Mouse (Mus musculus) lung, adult 10 weeks (tissue): ENCODE measurements around the gene Lhfpl4. TPM values are rescaled to one million over a fixed set of nuclear protein-coding genes. Genes with fewer than 3 reads are reported as not detected.

Experiments
- polyA plus RNA-seq: library from polyadenylated mRNA; stranded (reverse); fragments of 350-450 nt; fragmentation: Illumina TruSeq; extraction: RNeasy Lipid Tissue Mini Kit (QIAGEN cat#74804); gene quantifications from one replicate; pipeline ENCODE4 v1.2.3, GENCODE M21; 2014; ENCODE audit warnings: low read depth, low replicate concordance; ENCODE audit not compliant: insufficient read depth

Gene Lhfpl4
- polyA plus RNA-seq = 0.27 TPM

GRCm38 (mm10) chr6:113194841-113195595 is at the start of gene Lhfpl4:
TSS of gene Lhfpl4 (minus strand) at chr6:113195384.

GRCm38 (mm10) chr6:113237542-113238270 is 42.5 kb upstream of the Lhfpl4 start, which contains the start of gene Mtmr14:
TSS of gene Mtmr14 (plus strand) at chr6:113237843.

Other genes with a start within 250 kb of the Lhfpl4 start
- 0.66 TPM for gene Srgap3, start 248.1 kb downstream of the Lhfpl4 start, polyA plus RNA-seq
- 20.8 TPM for gene Thumpd3, start 149.2 kb downstream of the Lhfpl4 start, polyA plus RNA-seq
- gene Setd5, start 118.0 kb downstream of the Lhfpl4 start, polyA plus RNA-seq = 14.0 TPM
- 19.0 TPM for gene Mtmr14, start 42.5 kb upstream of the Lhfpl4 start, polyA plus RNA-seq
- gene Cpne9, start 86.9 kb upstream of the Lhfpl4 start, polyA plus RNA-seq = not detected
- 9.6 TPM for gene Brpf1, start 111.8 kb upstream of the Lhfpl4 start, polyA plus RNA-seq
- 11.0 TPM for gene Ogg1, start 131.6 kb upstream of the Lhfpl4 start, polyA plus RNA-seq
- 84.4 TPM for gene Camk1, start 148.6 kb upstream of the Lhfpl4 start, polyA plus RNA-seq
- 24.5 TPM for gene Tada3, start 182.5 kb upstream of the Lhfpl4 start, polyA plus RNA-seq
- gene Arpc4, start 182.7 kb upstream of the Lhfpl4 start, polyA plus RNA-seq = 168 TPM
- gene Ttll3, start 193.9 kb upstream of the Lhfpl4 start, polyA plus RNA-seq = 6.7 TPM
- 9.6 TPM for gene Rpusd3, start 224.0 kb upstream of the Lhfpl4 start, polyA plus RNA-seq
- 63.1 TPM for gene Cidec, start 240.4 kb upstream of the Lhfpl4 start, polyA plus RNA-seq
- 38.2 TPM for gene Jagn1, start 247.2 kb upstream of the Lhfpl4 start, polyA plus RNA-seq